Mouse (Mus musculus) forebrain, postnatal 0 days (tissue): ENCODE results near the gene Tns1. TPM values are rescaled to one million over a fixed set of nuclear protein-coding genes. Genes with fewer than 3 reads are reported as not detected.

Source experiments
- ATAC-seq: fragments of 200-750 bp; cut with Nextera tagmentation; 2 replicates; pipeline ENCODE4 v1.8.0; 2017; ENCODE audit warnings: mild to moderate bottlenecking, moderate library complexity
- DNase-seq: peaks from one replicate; pipeline ENCODE4 v3.0.0-alpha.2; 2015
- H3K27ac ChIP-seq: fragments of 300-500 bp; sonication (generic); 2 replicates; pipeline ENCODE4 v1.5.1; 2014; ENCODE audit warnings: low read depth, mild to moderate bottlenecking, antibody characterized with exemption, low read length, moderate library complexity, mixed read lengths
- H3K27me3 ChIP-seq: fragments of 300-500 bp; sonication (generic); 2 replicates; pipeline ENCODE4 v1.6.1; 2014; ENCODE audit warnings: mild to moderate bottlenecking, low read length, mixed read lengths; ENCODE audit not compliant: insufficient read depth
- H3K36me3 ChIP-seq: fragments of 300-500 bp; sonication (generic); 2 replicates; pipeline ENCODE4 v1.6.1; 2014; ENCODE audit warnings: mild to moderate bottlenecking, moderate library complexity; ENCODE audit not compliant: insufficient read depth
- H3K4me1 ChIP-seq: fragments of 300-500 bp; sonication (generic); 2 replicates; pipeline ENCODE4 v1.6.1; 2014; ENCODE audit warnings: antibody characterized with exemption; ENCODE audit not compliant: insufficient read depth
- H3K4me2 ChIP-seq: fragments of 300-500 bp; sonication (generic); 2 replicates; pipeline ENCODE4 v1.6.1; 2014; ENCODE audit warnings: low read depth, mild to moderate bottlenecking, moderate library complexity
- H3K4me3 ChIP-seq: fragments of 300-500 bp; sonication (generic); 2 replicates; pipeline ENCODE4 v1.5.1; 2014; ENCODE audit warnings: low read depth, low read length, mixed read lengths
- H3K9ac ChIP-seq: fragments of 300-500 bp; sonication (generic); 2 replicates; pipeline ENCODE4 v1.6.1; 2014; ENCODE audit warnings: mild to moderate bottlenecking
- H3K9me3 ChIP-seq: fragments of 300-500 bp; sonication (generic); 2 replicates; pipeline ENCODE4 v1.6.1; 2016; ENCODE audit warnings: low read length
- CTCF ChIP-seq: sonication (generic); IDR thresholded peaks from 2 replicates; pipeline ENCODE4 v1.5.1; 2016; ENCODE audit warnings: antibody characterized with exemption, control low read depth, low read depth
- WGBS: fragments of 180-500 bp; shearing (Covaris S2); extraction: QIAGEN DNeasy Blood & Tissue Kit; methylation state at CpG from one replicate; pipeline ENCODE4 v1.1.7; 2014; 5-methylcytosine and 5-hydroxymethylcytosine counted together
- polyA plus RNA-seq: library from polyadenylated mRNA; unstranded; fragments of >200 nt; fragmentation: Nextera tagmentation; extraction: Ambion mirVana; gene quantifications from 2 replicates; pipeline ENCODE4 v1.2.1, GENCODE M21; 2015
- total RNA-seq: library from RNA; depleted of rRNA; stranded (reverse); fragments of >200 nt; gene quantifications from 2 replicates; pipeline ENCODE4 v1.2.3, GENCODE M21; 2014

Tns1 gene
- total and polyA plus RNA-seq, 2 experiments from 2014 or later, result 7.0 to 21.8 TPM

DNA sequence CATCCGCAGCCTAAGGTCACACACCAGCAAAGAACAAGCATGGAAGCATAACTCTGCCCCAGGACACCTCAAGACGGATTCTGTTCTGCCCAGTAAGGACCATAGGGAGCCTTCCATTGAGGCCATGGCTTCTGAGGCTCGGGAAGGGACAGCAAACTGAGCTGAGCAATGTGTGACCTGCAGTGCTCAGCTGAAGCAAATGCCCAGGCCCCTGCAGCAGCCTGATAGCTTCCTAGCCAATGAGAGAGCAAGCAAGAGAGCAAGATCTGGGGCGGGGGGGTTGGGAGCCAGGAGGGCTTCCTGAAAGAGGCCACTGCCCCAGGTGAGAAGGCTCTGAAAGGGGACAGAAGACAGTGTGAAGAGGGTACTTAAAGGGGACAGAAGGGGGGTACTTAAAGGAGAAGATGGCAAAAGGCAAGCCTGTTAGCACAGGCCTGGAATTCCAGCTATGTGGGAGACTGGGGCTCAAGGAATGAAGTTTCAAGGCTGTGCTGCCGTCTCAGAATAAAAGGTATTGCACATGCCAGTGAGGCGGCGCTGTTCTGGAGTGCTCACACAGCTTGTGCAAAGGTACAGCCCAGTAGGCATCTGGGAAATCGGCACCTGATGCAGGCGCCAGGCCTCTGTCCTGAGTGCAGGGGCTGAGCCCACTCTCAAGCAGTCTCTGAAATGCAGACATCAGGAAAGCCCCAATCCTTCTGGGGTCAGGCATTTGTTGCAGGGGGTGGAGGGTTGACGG is 99.6 kb downstream of the Tns1 start:
- ATAC-seq (no peak), DNase-seq (no peak)
- Histone ChIP-seq H3K4me2 (no peak overlapping the region), H3K4me3 (no peak overlapping the region), H3K27ac (no peak overlapping the region), H3K4me1 (no peaks in the 10 kb centered on the region), H3K9ac (no peak overlapping the region), H3K27me3 (no peaks in the 10 kb centered on the region), H3K9me3 (no peaks in the 10 kb centered on the region), H3K36me3 (no peaks in the 10 kb centered on the region)
- WGBS, result 67% methylated on average over 10 of the region's 10 CpGs
- TF ChIP-seq CTCF, result no peak

DNA sequence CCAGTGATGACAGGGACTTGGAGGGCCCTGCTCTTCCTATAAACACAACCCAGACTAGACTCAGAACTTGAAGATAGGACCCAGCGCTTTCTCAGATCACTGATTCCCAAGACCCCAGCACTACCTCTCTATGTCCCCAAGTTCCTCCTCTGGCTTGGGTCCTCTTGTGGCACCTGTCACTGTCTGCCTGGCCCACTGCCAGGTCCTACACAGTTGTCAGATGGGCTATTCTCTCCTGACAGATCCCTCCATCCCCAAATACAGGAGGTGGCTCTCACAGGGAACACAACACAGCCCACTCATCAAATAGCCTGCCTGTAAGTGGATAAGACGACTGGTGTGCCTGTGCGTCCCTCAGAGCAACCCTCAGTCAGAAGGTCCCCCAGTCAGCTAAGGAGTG is 101.3 kb downstream of the Tns1 start:
- H3K4me2 ChIP-seq, result no peak overlapping the region
- no peaks in the 10 kb centered on the region for H3K36me3 ChIP-seq
- no peak overlapping the region for H3K27ac ChIP-seq
- H3K9me3 ChIP-seq, result no peaks in the 10 kb centered on the region
- DNase-seq (no peak), ATAC-seq (no peak)
- no peak overlapping the region for H3K9ac ChIP-seq
- TF ChIP-seq CTCF, result no peak
- H3K4me1 ChIP-seq, result no peaks in the 10 kb centered on the region
- H3K4me3 ChIP-seq, result no peak overlapping the region
- H3K27me3 ChIP-seq, result no peaks in the 10 kb centered on the region
- 81% methylated on average over 3 of the region's 3 CpGs for WGBS

DNA sequence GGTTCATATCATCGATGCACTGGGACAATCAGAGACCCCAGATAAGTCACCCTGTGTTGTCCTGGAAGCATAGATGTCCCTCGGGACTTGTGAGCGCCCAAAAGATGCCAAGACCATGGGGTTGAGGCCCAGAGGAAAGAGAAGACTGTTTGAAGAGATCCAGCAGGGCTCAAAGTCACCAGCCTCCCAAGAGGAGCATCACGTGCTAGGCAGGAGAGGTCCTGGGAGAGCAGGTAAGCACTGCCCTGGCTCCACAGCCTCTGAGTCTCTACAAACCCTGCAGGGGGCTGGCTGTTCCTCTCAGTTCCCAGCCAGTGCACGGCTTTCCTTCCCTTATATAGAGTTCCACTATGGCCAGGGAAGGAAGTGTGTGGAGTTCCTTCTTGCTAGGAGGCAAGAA is 101.7 kb downstream of the Tns1 start:
- ATAC-seq, result no peak
- H3K27me3 ChIP-seq, result no peaks in the 10 kb centered on the region
- no peak for TF ChIP-seq CTCF
- no peak overlapping the region for H3K4me2 ChIP-seq
- H3K4me1 ChIP-seq, result no peaks in the 10 kb centered on the region
- no peak overlapping the region for H3K27ac ChIP-seq
- no peaks in the 10 kb centered on the region for H3K36me3 ChIP-seq
- H3K9ac ChIP-seq, result no peak overlapping the region
- no peak overlapping the region for H3K4me3 ChIP-seq
- H3K9me3 ChIP-seq, result no peaks in the 10 kb centered on the region
- WGBS, result 83% methylated on average over 5 of the region's 5 CpGs
- no peak for DNase-seq

GRCm38 (mm10) chr1:74020235-74020634 is 104.0 kb downstream of the Tns1 start:
- 83% methylated on average over 6 of the region's 6 CpGs for WGBS
- TF ChIP-seq CTCF, result no peak
- Histone ChIP-seq H3K4me3 (no peak overlapping the region), H3K36me3 (no peaks in the 10 kb centered on the region), H3K4me2 (no peak overlapping the region), H3K27me3 (no peaks in the 10 kb centered on the region), H3K27ac (no peak overlapping the region), H3K9me3 (no peaks in the 10 kb centered on the region), H3K9ac (no peak overlapping the region), H3K4me1 (no peaks in the 10 kb centered on the region)
- no peak for ATAC-seq
- no peak for DNase-seq

DNA sequence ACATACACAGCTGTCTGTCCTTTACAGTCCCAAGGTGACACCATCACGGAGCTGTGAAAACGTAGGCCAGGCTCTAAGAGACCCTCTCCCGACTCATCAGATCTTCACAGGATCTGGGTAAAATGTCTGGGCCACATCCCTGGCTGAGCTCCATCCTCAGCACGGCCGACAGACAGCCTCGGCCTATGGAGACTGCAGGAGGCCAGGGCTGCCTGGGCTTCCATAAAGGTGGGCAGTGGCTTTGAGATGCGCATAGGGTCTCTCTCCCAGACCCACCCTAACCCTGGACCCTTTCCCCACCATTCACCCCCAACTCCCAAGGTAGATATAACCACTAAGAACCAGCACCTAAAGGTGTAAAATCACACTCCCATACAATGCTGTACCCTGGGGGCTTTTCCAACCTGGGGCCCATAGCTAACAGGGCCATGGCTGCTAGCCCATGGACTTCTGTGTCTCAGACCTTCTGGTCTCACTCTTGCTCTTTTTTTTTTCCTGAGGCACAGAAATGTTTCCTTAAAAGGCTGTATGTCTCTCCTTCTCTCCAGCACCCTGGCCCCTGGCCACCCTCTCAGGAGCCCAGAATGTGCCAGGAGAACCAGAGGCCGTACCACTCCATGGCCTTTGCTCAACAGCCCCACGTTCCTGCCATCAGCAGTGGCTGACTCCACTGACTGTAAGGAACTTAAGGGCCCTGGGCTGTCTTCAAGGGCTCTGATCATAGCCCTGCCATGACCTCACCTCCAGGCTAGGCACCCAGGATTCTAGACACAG is 106.7 kb downstream of the Tns1 start:
- Histone ChIP-seq H3K36me3 (no peaks in the 10 kb centered on the region), H3K4me3 (no peak overlapping the region), H3K4me1 (no peaks in the 10 kb centered on the region), H3K27ac (no peak overlapping the region), H3K4me2 (no peak overlapping the region), H3K9ac (no peak overlapping the region), H3K9me3 (no peaks in the 10 kb centered on the region), H3K27me3 (no peaks in the 10 kb centered on the region)
- ATAC-seq, result no peak
- 86% methylated on average over 9 of the region's 9 CpGs for WGBS
- no peak for DNase-seq
- no peak for TF ChIP-seq CTCF

DNA sequence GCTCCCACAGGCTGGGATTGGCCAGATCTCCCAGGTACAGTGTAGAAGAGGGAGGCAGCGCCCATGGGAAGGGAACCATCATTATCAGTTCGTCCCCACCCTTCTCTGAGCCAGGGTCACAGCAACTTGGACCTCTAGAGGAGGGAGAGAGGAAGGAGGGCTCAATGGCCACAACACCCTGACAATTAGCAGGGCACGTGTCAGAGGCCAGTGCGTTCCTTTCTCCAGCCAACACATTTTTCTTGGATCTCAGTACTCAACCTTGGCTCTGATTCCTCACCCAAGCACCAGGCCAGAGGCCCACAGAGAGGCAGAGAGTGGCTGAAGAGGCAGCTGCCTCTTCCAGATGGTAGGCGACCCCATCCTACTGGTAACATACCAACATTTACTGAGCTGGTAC is 107.6 kb downstream of the Tns1 start:
- DNase-seq (no peak), ATAC-seq (no peak)
- no peaks in the 10 kb centered on the region for H3K9me3 ChIP-seq
- no peak overlapping the region for H3K4me3 ChIP-seq
- no peak for TF ChIP-seq CTCF
- H3K4me1 ChIP-seq, result no peaks in the 10 kb centered on the region
- no peaks in the 10 kb centered on the region for H3K27me3 ChIP-seq
- WGBS, result 70% methylated on average over 5 of the region's 5 CpGs
- no peak overlapping the region for H3K27ac ChIP-seq
- no peaks in the 10 kb centered on the region for H3K36me3 ChIP-seq
- H3K9ac ChIP-seq, result no peak overlapping the region
- no peak overlapping the region for H3K4me2 ChIP-seq

DNA sequence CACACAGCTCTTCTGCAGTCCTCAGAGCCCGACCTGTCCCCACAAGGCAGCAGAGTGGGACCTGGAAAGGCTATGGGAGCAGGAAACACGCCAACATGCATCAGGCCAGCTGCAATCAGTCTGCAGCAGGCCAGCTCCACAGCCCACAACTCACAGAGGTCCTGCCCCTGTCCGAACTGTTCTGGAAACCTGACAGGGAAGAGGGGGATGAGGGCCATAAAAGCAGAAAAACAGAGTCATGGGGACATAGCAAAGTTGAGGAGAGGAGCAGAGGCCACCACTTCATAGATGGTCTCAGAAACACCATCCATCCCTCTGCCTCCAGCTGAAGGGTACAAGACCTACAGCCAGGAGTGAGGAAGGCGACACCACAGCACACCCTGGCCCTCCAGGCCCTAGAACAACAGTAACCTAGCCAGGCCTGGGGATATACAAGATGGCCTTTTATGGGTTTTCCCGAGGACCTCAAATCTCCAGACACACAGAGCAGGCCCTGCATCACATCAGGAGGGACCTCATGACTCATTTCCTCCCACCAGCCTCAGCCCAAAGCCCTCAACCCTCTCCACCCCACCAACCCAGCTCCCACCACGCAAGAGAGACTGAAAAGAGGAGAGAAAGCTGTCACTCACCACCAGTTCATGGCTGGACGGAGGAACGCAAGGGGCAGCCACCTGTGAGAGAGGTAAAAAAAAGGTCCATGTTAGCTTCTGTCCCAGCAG is 108.6 kb downstream of the Tns1 start:
- no peak for ATAC-seq
- no peaks in the 10 kb centered on the region for H3K9me3 ChIP-seq
- no peak for DNase-seq
- no peak overlapping the region for H3K9ac ChIP-seq
- TF ChIP-seq CTCF, result no peak
- H3K27ac ChIP-seq, result no peak overlapping the region
- H3K4me2 ChIP-seq, result no peak overlapping the region
- H3K4me1 ChIP-seq, result no peaks in the 10 kb centered on the region
- H3K27me3 ChIP-seq, result no peaks in the 10 kb centered on the region
- WGBS, result 82% methylated on average over 8 of the region's 8 CpGs
- H3K4me3 ChIP-seq, result no peak overlapping the region
- H3K36me3 ChIP-seq, result no peaks in the 10 kb centered on the region
